Mouse (Mus musculus) intestine, embryonic 16.5 days (tissue): ENCODE measurements around the gene Arih1. TPM values are rescaled to one million over a fixed set of nuclear protein-coding genes. Genes with fewer than 3 reads are reported as not detected.
"Not testable (repeated sequence)": the region's sequence is repeated elsewhere in the genome, so short reads cannot be mapped to it uniquely, and the experiment has no call there.

Source experiments
- ATAC-seq: fragments of 200-750 bp; cut with Nextera tagmentation; 2 replicates; pipeline ENCODE4 v1.8.0; 2017; ENCODE audit warnings: moderate TSS enrichment, moderate library complexity
- H3K27ac ChIP-seq: fragments of 300-500 bp; sonication (generic); 2 replicates; pipeline ENCODE4 v1.5.1; 2014; ENCODE audit warnings: mild to moderate bottlenecking, low read length
- H3K27me3 ChIP-seq: fragments of 300-500 bp; sonication (generic); replicated peaks from 2 replicates; pipeline ENCODE4 v1.6.1; 2014; ENCODE audit warnings: low read length, control low read depth, mixed read lengths; ENCODE audit not compliant: control insufficient read depth, insufficient read depth
- H3K36me3 ChIP-seq: fragments of 300-500 bp; sonication (generic); 2 replicates; pipeline ENCODE4 v1.6.1; 2014; ENCODE audit warnings: low read length, control low read depth; ENCODE audit not compliant: control insufficient read depth, insufficient read depth
- H3K4me1 ChIP-seq: fragments of 300-500 bp; sonication (generic); 2 replicates; pipeline ENCODE4 v1.6.1; 2014; ENCODE audit warnings: low read length, control low read depth, mixed read lengths; ENCODE audit not compliant: control insufficient read depth, insufficient read depth
- H3K4me2 ChIP-seq: fragments of 300-500 bp; sonication (generic); 2 replicates; pipeline ENCODE4 v1.6.1; 2014; ENCODE audit warnings: low read depth, low read length, control low read depth
- H3K4me3 ChIP-seq: fragments of 300-500 bp; sonication (generic); 2 replicates; pipeline ENCODE4 v1.5.1; 2014; ENCODE audit warnings: mild to moderate bottlenecking, low read length
- H3K9ac ChIP-seq: fragments of 300-500 bp; sonication (generic); 2 replicates; pipeline ENCODE4 v1.6.1; 2014; ENCODE audit warnings: low read depth, low read length
- H3K9me3 ChIP-seq: fragments of 300-500 bp; sonication (generic); 2 replicates; pipeline ENCODE4 v1.6.1; 2016; ENCODE audit warnings: low read length, control low read depth; ENCODE audit not compliant: control insufficient read depth
- WGBS: fragments of 180-500 bp; shearing (Covaris S2); extraction: QIAGEN DNeasy Blood & Tissue Kit; methylation state at CpG from one replicate; pipeline ENCODE4 v1.1.7; 2014; 5-methylcytosine and 5-hydroxymethylcytosine counted together
- polyA plus RNA-seq: library from polyadenylated mRNA; unstranded; fragments of >200 nt; fragmentation: Nextera tagmentation; extraction: Ambion mirVana; gene quantifications from 2 replicates; pipeline ENCODE4 v1.2.1, GENCODE M21; 2015

The Arih1 gene
- polyA plus RNA-seq, 1 experiment from 2014 or later, result 7.7 TPM

DNA sequence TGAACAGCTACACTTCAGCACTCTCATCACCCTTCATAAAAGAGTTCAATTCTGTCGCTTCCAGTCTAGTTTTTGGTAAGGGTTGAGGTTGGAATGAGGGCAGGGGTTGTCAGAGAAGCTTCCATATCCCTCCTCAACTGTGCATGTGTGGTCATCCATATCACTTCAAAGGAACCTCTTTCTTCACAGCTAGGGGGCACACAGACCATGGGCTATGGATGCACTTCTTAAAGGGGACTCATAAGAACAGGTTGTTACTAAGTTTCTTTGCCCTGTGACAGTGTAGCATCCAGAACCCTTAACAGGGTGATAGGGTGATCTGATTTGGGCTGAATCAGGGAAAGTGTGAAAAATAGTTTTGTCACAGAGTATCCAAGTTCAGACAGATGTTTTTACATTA is 128.4 kb downstream of the Arih1 start:
- H3K4me1 ChIP-seq, H3K9me3 ChIP-seq, H3K36me3 ChIP-seq, H3K4me3 ChIP-seq, H3K27me3 ChIP-seq, H3K27ac ChIP-seq, H3K4me2 ChIP-seq, H3K9ac ChIP-seq, ATAC-seq: not testable (repeated sequence)
- WGBS, result 55% methylated on average over 1 of the region's 1 CpGs

DNA sequence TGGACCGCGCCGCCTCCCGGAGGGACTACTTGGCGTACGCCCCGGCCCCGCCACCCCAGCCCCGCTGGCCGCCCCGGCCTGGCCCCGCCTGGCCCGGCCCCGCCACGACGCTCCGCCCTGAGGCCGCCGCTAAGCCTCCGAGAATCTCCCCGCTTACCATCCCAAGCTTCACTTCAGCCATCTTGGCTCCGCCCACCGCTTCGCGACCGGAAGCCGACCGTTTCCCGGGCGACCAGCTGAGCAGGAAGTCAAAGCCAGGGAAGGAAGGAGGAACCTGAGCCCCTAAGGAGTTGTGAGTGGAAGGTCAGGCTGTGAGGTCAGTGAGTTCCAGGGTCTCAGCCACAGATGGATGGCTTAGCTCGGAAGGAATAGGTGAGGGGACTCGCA is 133.2 kb downstream of the Arih1 start, which contains the start of gene Bbs4:
Gene Bbs4 (minus strand): TSS at position 256 of the 387 bp plus-strand sequence.
- peak within 1 kb of the TSS; percentile 67 for H3K4me3 ChIP-seq
- peaks cover 5% of the 10 kb centered on the region; the same call in 1 of the 2 replicates for H3K4me1 ChIP-seq
- 1% methylated on average over 26 of the region's 32 CpGs for WGBS

DNA sequence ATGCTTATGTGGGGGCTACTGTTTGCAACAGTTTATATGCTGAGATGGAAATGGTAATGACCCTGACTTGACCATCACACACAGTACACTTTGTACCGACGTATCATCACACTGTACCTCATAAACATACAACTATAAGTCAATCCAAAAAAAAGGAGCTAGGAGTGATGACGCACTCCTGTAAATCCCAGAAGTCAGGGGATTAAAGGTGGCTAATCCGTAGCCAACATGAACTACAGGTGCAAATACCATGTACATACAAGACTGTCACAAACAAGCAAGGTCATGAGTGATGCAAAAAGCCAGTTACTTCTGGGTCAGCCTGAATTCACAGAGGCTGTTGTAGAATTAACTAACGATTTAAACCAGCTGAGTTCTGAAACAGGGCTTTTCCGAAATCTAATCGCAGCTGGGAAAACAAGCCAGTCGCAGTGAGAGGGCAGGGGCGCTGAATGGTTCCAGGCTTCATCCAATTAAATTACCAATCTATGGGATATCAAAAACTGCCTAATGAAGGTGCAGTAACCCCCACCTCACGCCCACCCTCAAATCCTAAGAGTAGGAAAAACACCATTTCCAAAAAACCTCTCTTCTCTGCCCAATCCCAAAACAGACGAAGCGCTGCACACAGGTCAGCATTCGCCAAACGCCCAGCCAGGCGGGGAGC is 133.7 kb downstream of the Arih1 start:
- WGBS, result 7% methylated on average over 15 of the region's 15 CpGs
- Histone ChIP-seq H3K4me2 (peak overlapping the region; percentile 78), H3K36me3 (no peaks in the 10 kb centered on the region), H3K4me1 (peaks cover 5% of the 10 kb centered on the region; the same call in 1 of the 2 replicates), H3K4me3 (peak overlapping the region; percentile 67), H3K27me3 (no peaks in the 10 kb centered on the region), H3K27ac (peak overlapping the region; percentile 82), H3K9ac (peak overlapping the region; percentile 77), H3K9me3 (no peaks in the 10 kb centered on the region)
- peak; percentile 19 for ATAC-seq

More for the DNA sequence above, 133.2 kb downstream of the Arih1 start, which contains the start of gene Bbs4:
- ATAC-seq, result peak; percentile 99
- Histone ChIP-seq H3K9ac (peak within 1 kb of the TSS; percentile 77), H3K36me3 (no peaks in the 10 kb centered on the region), H3K27me3 (no peaks in the 10 kb centered on the region), H3K27ac (peak within 1 kb of the TSS; percentile 82), H3K4me2 (peak within 1 kb of the TSS; percentile 78), H3K9me3 (no peaks in the 10 kb centered on the region)

DNA sequence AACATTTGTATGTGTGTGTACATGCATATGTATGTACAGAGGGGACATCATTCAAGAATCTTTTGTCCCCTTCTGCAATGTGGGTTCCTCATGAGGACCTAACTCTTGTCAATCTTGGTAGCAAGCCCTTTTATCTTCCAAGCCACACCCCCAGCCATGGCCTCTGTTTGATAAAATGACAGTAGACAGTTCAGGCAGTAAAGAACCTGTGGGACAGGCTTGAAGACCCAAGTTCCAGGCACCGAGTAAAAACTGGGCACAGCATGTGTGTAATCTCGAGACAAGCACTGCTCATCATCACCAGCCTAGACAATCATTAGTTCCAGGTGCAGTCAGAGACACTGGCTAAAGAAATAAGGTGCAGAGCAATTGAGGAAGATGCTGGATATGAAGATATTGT is 140.2 kb downstream of the Arih1 start:
- Histone ChIP-seq H3K27me3 (no peaks in the 10 kb centered on the region), H3K9ac (no peak overlapping the region), H3K4me2 (no peak overlapping the region), H3K9me3 (no peaks in the 10 kb centered on the region), H3K4me3 (no peak overlapping the region), H3K4me1 (no peaks in the 10 kb centered on the region), H3K27ac (no peak overlapping the region), H3K36me3 (no peaks in the 10 kb centered on the region)
- no peak for ATAC-seq
- 56% methylated on average over 2 of the region's 2 CpGs for WGBS

DNA sequence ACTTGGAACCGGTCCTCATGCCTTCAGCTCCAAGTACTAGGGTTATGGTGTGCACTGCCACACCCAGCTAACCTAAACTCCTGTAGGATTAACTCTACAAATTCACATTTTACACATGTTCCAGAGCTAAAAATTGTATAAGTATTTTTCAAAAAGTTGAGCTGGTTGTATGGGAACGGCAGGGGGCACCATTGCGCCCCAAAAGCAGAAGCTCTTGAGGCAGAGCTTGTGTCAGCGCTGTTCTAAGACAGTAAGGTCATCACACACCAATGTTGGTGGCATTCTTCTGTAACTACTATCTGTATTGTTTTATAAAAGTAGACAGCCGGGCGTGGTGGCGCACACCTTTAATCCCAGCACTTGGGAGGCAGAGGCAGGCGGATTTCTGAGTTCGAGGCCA is 146.4 kb downstream of the Arih1 start:
- H3K9me3 ChIP-seq, result no peaks in the 10 kb centered on the region
- ATAC-seq, result no peak
- H3K36me3 ChIP-seq, result no peaks in the 10 kb centered on the region
- H3K4me2 ChIP-seq, result no peak overlapping the region
- 85% methylated on average over 8 of the region's 9 CpGs for WGBS
- no peak overlapping the region for H3K9ac ChIP-seq
- no peak overlapping the region for H3K4me3 ChIP-seq
- H3K27ac ChIP-seq, result no peak overlapping the region
- H3K4me1 ChIP-seq, result no peaks in the 10 kb centered on the region
- no peaks in the 10 kb centered on the region for H3K27me3 ChIP-seq

DNA sequence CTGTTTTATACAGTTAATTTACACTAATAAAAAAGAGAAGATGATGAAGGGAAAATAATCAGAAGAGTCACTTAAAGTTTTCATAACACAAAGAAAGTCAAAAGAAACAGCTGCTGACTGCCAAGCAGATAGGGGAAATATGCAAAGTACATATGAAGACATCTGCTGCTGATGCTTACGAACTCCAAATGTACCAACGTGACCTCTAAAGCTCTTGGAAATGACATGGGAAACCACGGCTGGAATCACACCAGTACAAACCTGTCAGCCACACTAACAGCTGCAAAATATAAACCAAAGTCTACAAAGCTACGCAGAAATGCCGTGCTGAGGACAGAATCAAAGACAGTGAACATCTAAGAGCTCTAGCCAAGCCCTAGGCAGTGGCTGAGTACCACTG is 147.3 kb downstream of the Arih1 start:
- Histone ChIP-seq H3K36me3 (no peaks in the 10 kb centered on the region), H3K4me2 (no peak overlapping the region), H3K27ac (no peak overlapping the region), H3K27me3 (no peaks in the 10 kb centered on the region), H3K9me3 (no peaks in the 10 kb centered on the region), H3K4me1 (no peaks in the 10 kb centered on the region), H3K4me3 (no peak overlapping the region), H3K9ac (no peak overlapping the region)
- WGBS, result 63% methylated on average over 5 of the region's 5 CpGs
- ATAC-seq, result no peak

DNA sequence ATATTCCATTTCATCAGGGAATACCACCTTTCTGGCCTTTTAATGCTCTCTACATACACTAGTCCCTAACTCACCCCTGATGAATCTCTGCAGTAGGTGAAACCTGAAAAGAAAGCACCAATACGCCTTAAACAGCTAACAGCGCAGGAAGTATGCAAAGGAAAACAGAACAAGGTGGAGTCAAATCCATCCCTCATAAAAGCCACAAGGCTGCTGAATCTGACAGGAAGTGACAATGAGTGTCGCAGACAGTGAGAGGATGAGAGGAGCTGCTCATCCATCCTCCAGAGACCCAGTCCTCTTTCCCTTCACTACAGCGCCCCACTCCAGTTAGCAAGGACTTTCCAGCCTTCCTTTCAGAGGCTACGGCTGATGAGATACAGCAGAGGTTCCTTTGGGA is 148.0 kb downstream of the Arih1 start:
- H3K4me3 ChIP-seq, result no peak overlapping the region
- H3K27ac ChIP-seq, result no peak overlapping the region
- no peak overlapping the region for H3K4me2 ChIP-seq

More for the DNA sequence above, 148.0 kb downstream of the Arih1 start:
- no peaks in the 10 kb centered on the region for H3K9me3 ChIP-seq
- H3K9ac ChIP-seq, result no peak overlapping the region
- ATAC-seq, result no peak
- H3K36me3 ChIP-seq, result no peaks in the 10 kb centered on the region
- no peaks in the 10 kb centered on the region for H3K4me1 ChIP-seq
- WGBS, result 78% methylated on average over 5 of the region's 5 CpGs
- H3K27me3 ChIP-seq, result no peaks in the 10 kb centered on the region

Other genes starting within 250 kb of the Arih1 start
- 22.9 and 25.6 TPM in 2 replicates for gene Adpgk, start 195.1 kb downstream of the Arih1 start, polyA plus RNA-seq
- gene Bbs4, start 133.1 kb downstream of the Arih1 start, polyA plus RNA-seq, result 7.0 and 8.1 TPM in 2 replicates
- gene Hexa, start 52.9 kb upstream of the Arih1 start, polyA plus RNA-seq, result 179 and 228 TPM in 2 replicates
- gene Tmem202, start 53.2 kb upstream of the Arih1 start, polyA plus RNA-seq, result 0.50 and 0.60 TPM in 2 replicates
- 2.9 TPM in 2 replicates for gene Celf6, start 91.3 kb upstream of the Arih1 start, polyA plus RNA-seq
- gene Parp6, start 130.7 kb upstream of the Arih1 start, polyA plus RNA-seq, result 20.2 and 22.2 TPM in 2 replicates
- 1,051 and 1,198 TPM in 2 replicates for gene Pkm, start 169.8 kb upstream of the Arih1 start, polyA plus RNA-seq
- 1.1 and 1.6 TPM in 2 replicates for gene Gramd2, start 193.5 kb upstream of the Arih1 start, polyA plus RNA-seq